Mouse (Mus musculus): ENCODE data around the gene Ndel1. TPM values are rescaled to one million over a fixed set of nuclear protein-coding genes. Genes with fewer than 3 reads are reported as not detected.
"Not testable (repeated sequence)": the region's sequence is repeated elsewhere in the genome, so short reads cannot be mapped to it uniquely, and the experiment has no call there.

Ndel1 gene
- polyA plus RNA-seq, 1 experiment: 27.9 TPM

DNA sequence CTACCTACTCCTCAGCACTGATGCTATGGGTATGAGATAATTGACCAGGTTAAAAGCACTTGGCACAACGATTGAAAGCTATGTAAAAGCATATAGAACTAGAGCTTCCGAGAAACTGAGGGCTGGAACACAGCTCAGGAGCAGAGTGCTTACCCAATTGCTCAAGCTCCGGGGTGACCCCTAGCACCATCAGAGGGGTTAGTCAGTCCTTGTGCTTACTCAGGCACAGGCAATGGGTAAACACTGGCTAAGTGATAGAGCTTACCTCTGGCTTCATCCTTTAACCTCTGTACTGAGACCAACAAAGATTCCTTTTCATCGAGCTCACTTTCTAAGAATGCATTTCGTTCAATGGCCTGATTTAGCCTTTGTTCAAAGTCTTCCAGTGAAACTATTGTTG is 32.1 kb downstream of the Ndel1 start:
- Histone ChIP-seq H3ac (ENCODE audit: control insufficient read depth, insufficient read length, low read depth) (no peak overlapping the region), H3K36me3 (ENCODE audit: control insufficient read depth, insufficient read depth) (peaks cover 83% of the 10 kb centered on the region), H3K79me2 (ENCODE audit: control insufficient read depth, insufficient read depth) (peaks cover 1% of the 10 kb centered on the region), H3K27me3 (ENCODE audit: control insufficient read depth, insufficient read depth, insufficient read length) (no peaks in the 10 kb centered on the region), H3K79me3 (ENCODE audit: low read depth) (peaks cover 5% of the 10 kb centered on the region), H3K4me3 (ENCODE audit: insufficient read depth, poor library complexity, severe bottlenecking) (no peak overlapping the region)
- TF ChIP-seq MYOD1 (IDR thresholded peaks at IDR 0.05; ENCODE audit: control insufficient read depth, insufficient read length, low read depth): no peak
- no peak for TF ChIP-seq USF1 (IDR thresholded peaks at IDR 0.05; ENCODE audit: low read depth)
- TF ChIP-seq MYOG (IDR thresholded peaks at IDR 0.05; ENCODE audit: control insufficient read depth, extremely low read depth, insufficient read length): no peak
- no peak for TF ChIP-seq MAX (IDR thresholded peaks at IDR 0.05)
- no peak for TF ChIP-seq FOSL1 (IDR thresholded peaks at IDR 0.05; ENCODE audit: insufficient read depth, low read length, poor library complexity, severe bottlenecking)
- no peak for TF ChIP-seq CTCF (IDR thresholded peaks at IDR 0.05; ENCODE audit: control insufficient read depth, insufficient read depth, insufficient read length)
- TF ChIP-seq CEBPB (IDR thresholded peaks at IDR 0.05; ENCODE audit: low read depth): no peak

DNA sequence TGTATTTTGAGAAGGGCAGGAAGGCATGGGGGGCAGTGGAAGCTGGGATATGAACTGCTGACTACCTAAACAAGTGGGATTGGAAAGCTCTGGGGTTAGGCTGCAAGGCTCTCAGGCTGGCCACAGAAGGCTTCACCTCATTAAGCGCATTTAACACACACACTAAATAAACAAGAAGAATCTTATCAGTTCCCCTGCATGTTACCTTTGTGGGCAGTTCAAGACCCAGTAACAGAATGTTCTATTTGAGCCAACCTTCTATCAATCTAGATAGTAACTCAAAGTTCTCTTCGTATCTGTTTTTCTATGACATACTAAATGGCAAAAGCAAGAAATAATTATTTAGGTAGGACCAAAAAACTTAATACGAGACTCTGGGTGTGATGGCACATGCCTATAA is 36.6 kb downstream of the Ndel1 start:
- Histone ChIP-seq H3K36me3 (ENCODE audit: control insufficient read depth, insufficient read depth) (peaks cover 87% of the 10 kb centered on the region), H3K79me2 (ENCODE audit: control insufficient read depth, insufficient read depth) (no peaks in the 10 kb centered on the region), H3K79me3 (ENCODE audit: low read depth) (peaks cover 8% of the 10 kb centered on the region), H3K27me3 (ENCODE audit: control insufficient read depth, insufficient read depth, insufficient read length) (no peaks in the 10 kb centered on the region), H3ac (ENCODE audit: control insufficient read depth, insufficient read length, low read depth) (no peak overlapping the region), H3K4me3 (ENCODE audit: insufficient read depth, poor library complexity, severe bottlenecking) (no peak overlapping the region)
- no peak for TF ChIP-seq USF1 (IDR thresholded peaks at IDR 0.05; ENCODE audit: low read depth)
- no peak for TF ChIP-seq MYOG (IDR thresholded peaks at IDR 0.05; ENCODE audit: control insufficient read depth, extremely low read depth, insufficient read length)
- no peak for TF ChIP-seq CTCF (IDR thresholded peaks at IDR 0.05; ENCODE audit: control insufficient read depth, insufficient read depth, insufficient read length)
- TF ChIP-seq MYOD1 (IDR thresholded peaks at IDR 0.05; ENCODE audit: control insufficient read depth, insufficient read length, low read depth): no peak
- TF ChIP-seq CEBPB (IDR thresholded peaks at IDR 0.05; ENCODE audit: low read depth): no peak
- no peak for TF ChIP-seq FOSL1 (IDR thresholded peaks at IDR 0.05; ENCODE audit: insufficient read depth, low read length, poor library complexity, severe bottlenecking)

DNA sequence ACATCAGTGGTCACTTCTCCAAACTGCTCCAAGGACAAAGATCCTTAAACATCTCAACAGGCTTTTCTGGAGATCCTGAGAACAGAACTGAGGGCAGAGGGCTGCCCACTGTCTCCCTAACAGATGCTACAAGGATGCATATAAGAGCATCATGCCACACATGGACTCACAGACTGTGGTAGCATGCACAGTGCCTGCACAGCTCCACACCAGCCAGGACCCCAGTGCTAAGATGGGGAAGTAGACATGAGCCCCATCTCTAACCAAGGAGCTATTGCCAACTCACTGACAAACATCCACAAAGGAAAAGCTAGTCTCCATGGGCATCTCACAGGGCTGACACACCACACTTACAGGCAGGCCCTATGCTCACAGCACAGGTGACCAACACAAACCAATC is 38.1 kb downstream of the Ndel1 start:
- H3K27me3 ChIP-seq (ENCODE audit: control insufficient read depth, insufficient read depth, insufficient read length): no peaks in the 10 kb centered on the region
- no peaks in the 10 kb centered on the region for H3K79me2 ChIP-seq (ENCODE audit: control insufficient read depth, insufficient read depth)
- H3K79me3 ChIP-seq (ENCODE audit: low read depth): peaks cover 6% of the 10 kb centered on the region
- no peak overlapping the region for H3K4me3 ChIP-seq (ENCODE audit: insufficient read depth, poor library complexity, severe bottlenecking)
- TF ChIP-seq MAX (IDR thresholded peaks at IDR 0.05) (no peak), MYOG (IDR thresholded peaks at IDR 0.05; ENCODE audit: control insufficient read depth, extremely low read depth, insufficient read length) (no peak), CTCF (IDR thresholded peaks at IDR 0.05; ENCODE audit: control insufficient read depth, insufficient read depth, insufficient read length) (no peak), MYOD1 (IDR thresholded peaks at IDR 0.05; ENCODE audit: control insufficient read depth, insufficient read length, low read depth) (no peak), CEBPB (IDR thresholded peaks at IDR 0.05; ENCODE audit: low read depth) (no peak), USF1 (IDR thresholded peaks at IDR 0.05; ENCODE audit: low read depth) (no peak), FOSL1 (IDR thresholded peaks at IDR 0.05; ENCODE audit: insufficient read depth, low read length, poor library complexity, severe bottlenecking) (no peak)
- peaks cover 86% of the 10 kb centered on the region for H3K36me3 ChIP-seq (ENCODE audit: control insufficient read depth, insufficient read depth)
- no peak overlapping the region for H3ac ChIP-seq (ENCODE audit: control insufficient read depth, insufficient read length, low read depth)

DNA sequence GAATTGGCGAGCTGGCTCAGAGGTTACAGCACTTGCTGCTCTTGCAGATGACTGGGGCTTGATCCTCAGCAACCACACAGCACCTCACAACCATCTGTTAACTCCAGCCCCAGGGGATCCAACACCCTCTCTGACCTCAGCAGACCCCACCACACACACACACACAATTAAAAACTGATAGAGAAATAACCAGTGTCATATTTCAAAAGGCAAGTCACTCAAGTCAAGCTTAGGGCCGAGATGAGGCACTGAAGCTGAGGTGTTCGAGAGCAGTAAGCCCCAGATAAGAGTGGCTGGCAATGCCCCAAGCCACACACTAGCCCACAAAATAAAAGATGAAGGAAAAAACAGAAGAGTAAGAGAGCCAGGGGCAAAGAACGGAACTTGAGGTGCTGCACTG is 38.9 kb downstream of the Ndel1 start:
- TF ChIP-seq MYOG (IDR thresholded peaks at IDR 0.05; ENCODE audit: control insufficient read depth, extremely low read depth, insufficient read length): no peak
- no peak for TF ChIP-seq MYOD1 (IDR thresholded peaks at IDR 0.05; ENCODE audit: control insufficient read depth, insufficient read length, low read depth)
- TF ChIP-seq FOSL1 (IDR thresholded peaks at IDR 0.05; ENCODE audit: insufficient read depth, low read length, poor library complexity, severe bottlenecking): no peak
- no peak for TF ChIP-seq CEBPB (IDR thresholded peaks at IDR 0.05; ENCODE audit: low read depth)
- no peak for TF ChIP-seq USF1 (IDR thresholded peaks at IDR 0.05; ENCODE audit: low read depth)
- TF ChIP-seq MAX (IDR thresholded peaks at IDR 0.05): no peak
- TF ChIP-seq CTCF (IDR thresholded peaks at IDR 0.05; ENCODE audit: control insufficient read depth, insufficient read depth, insufficient read length): no peak
- no peaks in the 10 kb centered on the region for H3K27me3 ChIP-seq (ENCODE audit: control insufficient read depth, insufficient read depth, insufficient read length)
- H3ac ChIP-seq (ENCODE audit: control insufficient read depth, insufficient read length, low read depth): no peak overlapping the region
- peaks cover 6% of the 10 kb centered on the region for H3K79me3 ChIP-seq (ENCODE audit: low read depth)
- H3K36me3 ChIP-seq (ENCODE audit: control insufficient read depth, insufficient read depth): peaks cover 88% of the 10 kb centered on the region
- H3K4me3 ChIP-seq (ENCODE audit: insufficient read depth, poor library complexity, severe bottlenecking): no peak overlapping the region
- no peaks in the 10 kb centered on the region for H3K79me2 ChIP-seq (ENCODE audit: control insufficient read depth, insufficient read depth)

DNA sequence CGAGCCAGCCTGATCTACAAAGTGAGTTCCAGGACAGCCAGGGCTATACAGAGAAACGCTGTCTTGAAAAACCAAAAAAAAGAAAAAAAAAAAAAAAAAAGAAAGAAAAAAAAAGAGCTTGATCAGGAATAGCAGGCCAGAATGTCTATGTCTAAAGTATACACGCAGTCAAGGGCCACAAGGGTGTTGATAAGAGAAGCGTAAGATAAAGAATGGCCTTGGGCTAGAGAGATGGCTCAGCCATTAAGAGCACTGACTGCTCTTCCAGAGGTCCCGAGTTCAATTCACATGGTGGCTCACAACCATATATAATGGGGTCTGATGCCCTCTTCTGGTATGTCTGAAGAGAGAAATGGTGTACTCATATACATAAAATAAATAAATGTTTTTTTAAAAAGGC is 40.1 kb downstream of the Ndel1 start:
- H3K4me3 ChIP-seq (ENCODE audit: insufficient read depth, poor library complexity, severe bottlenecking); H3ac ChIP-seq (ENCODE audit: control insufficient read depth, insufficient read length, low read depth); H3K79me3 ChIP-seq (ENCODE audit: low read depth); H3K27me3 ChIP-seq (ENCODE audit: control insufficient read depth, insufficient read depth, insufficient read length); H3K79me2 ChIP-seq (ENCODE audit: control insufficient read depth, insufficient read depth): not testable (repeated sequence)
- H3K36me3 ChIP-seq (ENCODE audit: control insufficient read depth, insufficient read depth): peaks cover 96% of the 10 kb centered on the region

DNA sequence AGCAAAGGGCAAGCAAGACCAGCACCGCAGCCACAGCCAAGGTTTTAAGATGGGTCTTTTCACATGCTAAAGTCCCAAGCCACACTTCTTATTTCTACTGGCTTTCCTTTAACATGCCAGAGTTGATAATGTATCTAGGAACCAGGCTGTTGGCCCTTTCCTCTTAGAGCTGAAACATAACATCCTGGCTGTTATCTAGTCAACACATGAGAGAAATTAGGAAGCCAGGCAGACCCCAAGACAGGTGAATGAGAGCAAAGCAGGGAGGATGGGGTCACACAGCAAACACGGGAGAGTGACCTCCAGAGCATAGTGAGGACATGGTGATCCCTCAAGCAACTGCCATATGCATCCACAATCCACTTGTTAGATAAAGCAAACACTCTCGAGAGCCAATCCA is 44.9 kb downstream of the Ndel1 start:
- Histone ChIP-seq H3K36me3 (ENCODE audit: control insufficient read depth, insufficient read depth) (peaks cover 89% of the 10 kb centered on the region), H3ac (ENCODE audit: control insufficient read depth, insufficient read length, low read depth) (no peak overlapping the region), H3K4me3 (ENCODE audit: insufficient read depth, poor library complexity, severe bottlenecking) (no peak overlapping the region), H3K27me3 (ENCODE audit: control insufficient read depth, insufficient read depth, insufficient read length) (no peaks in the 10 kb centered on the region), H3K79me3 (ENCODE audit: low read depth) (peaks cover 7% of the 10 kb centered on the region), H3K79me2 (ENCODE audit: control insufficient read depth, insufficient read depth) (peaks cover 26% of the 10 kb centered on the region)
- no peak for TF ChIP-seq CTCF (IDR thresholded peaks at IDR 0.05; ENCODE audit: control insufficient read depth, insufficient read depth, insufficient read length)
- no peak for TF ChIP-seq FOSL1 (IDR thresholded peaks at IDR 0.05; ENCODE audit: insufficient read depth, low read length, poor library complexity, severe bottlenecking)
- TF ChIP-seq MYOD1 (IDR thresholded peaks at IDR 0.05; ENCODE audit: control insufficient read depth, insufficient read length, low read depth): no peak
- TF ChIP-seq MAX (IDR thresholded peaks at IDR 0.05): no peak
- no peak for TF ChIP-seq MYOG (IDR thresholded peaks at IDR 0.05; ENCODE audit: control insufficient read depth, extremely low read depth, insufficient read length)
- no peak for TF ChIP-seq CEBPB (IDR thresholded peaks at IDR 0.05; ENCODE audit: low read depth)

Measured in C2C12 (cell line).